Mouse (Mus musculus) liver, embryonic 15.5 days (tissue): ENCODE data around the gene Cdsn. TPM values are rescaled to one million over a fixed set of nuclear protein-coding genes. Genes with fewer than 3 reads are reported as not detected.

ENCODE experiments used
- ATAC-seq: fragments of 200-750 bp; cut with Nextera tagmentation; 2 replicates; pipeline ENCODE4 v1.8.0; 2017; ENCODE audit warnings: moderate number of reproducible peaks, mild to moderate bottlenecking, moderate library complexity; ENCODE audit not compliant: insufficient read depth
- H3K27ac ChIP-seq: fragments of 300-500 bp; sonication (generic); replicated peaks from 2 replicates; pipeline ENCODE4 v1.5.1; 2015; ENCODE audit warnings: mild to moderate bottlenecking, inconsistent platforms
- H3K27me3 ChIP-seq: fragments of 300-500 bp; sonication (generic); 2 replicates; pipeline ENCODE4 v1.6.1; 2015; ENCODE audit warnings: mild to moderate bottlenecking, inconsistent platforms
- H3K36me3 ChIP-seq: fragments of 300-500 bp; sonication (generic); replicated peaks from 2 replicates; pipeline ENCODE4 v1.6.1; 2015; ENCODE audit warnings: moderate library complexity, mild to moderate bottlenecking, inconsistent platforms
- H3K4me1 ChIP-seq: fragments of 300-500 bp; sonication (generic); replicated peaks from 2 replicates; pipeline ENCODE4 v1.6.1; 2015; ENCODE audit warnings: inconsistent platforms
- H3K4me2 ChIP-seq: fragments of 300-500 bp; sonication (generic); 2 replicates; pipeline ENCODE4 v1.6.1; 2015; ENCODE audit warnings: moderate library complexity, mild to moderate bottlenecking, inconsistent platforms
- H3K4me3 ChIP-seq: fragments of 300-500 bp; sonication (generic); replicated peaks from 2 replicates; pipeline ENCODE4 v1.5.1; 2015; ENCODE audit warnings: mild to moderate bottlenecking, inconsistent platforms
- H3K9ac ChIP-seq: fragments of 300-500 bp; sonication (generic); 2 replicates; pipeline ENCODE4 v1.6.1; 2015; ENCODE audit warnings: moderate library complexity, mild to moderate bottlenecking, inconsistent platforms
- H3K9me3 ChIP-seq: fragments of 300-500 bp; sonication (generic); replicated peaks from 2 replicates; pipeline ENCODE4 v1.6.1; 2016; ENCODE audit warnings: inconsistent platforms
- WGBS: fragments of 180-500 bp; shearing (Covaris S2); methylation state at CpG from one replicate; pipeline ENCODE4 v1.1.7; 2015; ENCODE audit warnings: mixed read lengths; ENCODE audit not compliant: insufficient replicate concordance; 5-methylcytosine and 5-hydroxymethylcytosine counted together
- polyA plus RNA-seq: library from polyadenylated mRNA; unstranded; fragments of >200 nt; fragmentation: Nextera tagmentation; extraction: Ambion mirVana; gene quantifications from 2 replicates; pipeline ENCODE4 v1.2.1, GENCODE M21; 2015

Cdsn gene
- polyA plus RNA-seq, 1 experiment from 2014 or later = 0.03 TPM

DNA sequence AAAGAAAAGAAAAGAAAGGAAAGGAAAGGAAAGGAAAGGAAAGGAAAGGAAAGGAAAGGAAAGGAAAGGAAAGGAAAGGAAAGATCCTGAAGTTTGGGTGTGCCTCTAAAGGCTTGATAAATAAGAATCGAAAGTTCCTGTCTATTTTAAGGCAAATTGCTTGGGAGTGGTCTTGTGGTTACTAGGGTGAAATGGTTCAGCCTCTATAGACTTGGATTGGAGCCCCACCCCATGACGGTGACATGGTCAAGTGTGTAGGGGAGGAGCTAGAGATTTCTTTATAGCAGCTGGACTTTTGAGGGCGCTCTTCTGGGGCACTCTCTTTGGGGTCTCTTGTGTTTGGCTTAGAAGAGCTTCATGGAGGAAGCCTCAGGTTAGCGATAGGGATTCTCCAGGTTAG lies 41.9 kb downstream of the Cdsn start:
- Histone ChIP-seq H3K27ac (no peak overlapping the region), H3K4me3 (no peak overlapping the region), H3K9me3 (peaks cover 5% of the 10 kb centered on the region; the same call in 1 of the 2 replicates), H3K9ac (no peak overlapping the region), H3K36me3 (no peaks in the 10 kb centered on the region), H3K4me2 (no peak overlapping the region), H3K27me3 (peaks cover 3% of the 10 kb centered on the region; the same call in 1 of the 2 replicates), H3K4me1 (no peaks in the 10 kb centered on the region)
- ATAC-seq = no peak
- WGBS = 20% methylated on average over 4 of the region's 4 CpGs

GRCm38 (mm10) chr17:35594456-35594855 lies 42.5 kb downstream of the Cdsn start:
- Histone ChIP-seq H3K4me1 (no peaks in the 10 kb centered on the region), H3K9ac (no peak overlapping the region), H3K4me3 (no peak overlapping the region), H3K27me3 (peaks cover 3% of the 10 kb centered on the region; the same call in 1 of the 2 replicates), H3K4me2 (no peak overlapping the region), H3K27ac (no peak overlapping the region), H3K9me3 (peaks cover 5% of the 10 kb centered on the region; the same call in 1 of the 2 replicates), H3K36me3 (no peaks in the 10 kb centered on the region)
- 61% methylated on average over 7 of the region's 7 CpGs for WGBS
- no peak for ATAC-seq

- Histone ChIP-seq H3K4me1 (no peaks in the 10 kb centered on the region), H3K27ac (no peak overlapping the region)
- 67% methylated on average over 3 of the region's 3 CpGs for WGBS
Measured at GRCm38 (mm10) chr17:35597399-35597798, 45.5 kb downstream of the Cdsn start.

GRCm38 (mm10) chr17:35601249-35601648 lies 49.3 kb downstream of the Cdsn start, which contains the start of gene Sfta2:
Gene Sfta2, plus strand, starts transcription at chr17:35601549.
- Histone ChIP-seq H3K27ac (no peak within 1 kb of the TSS), H3K4me3 (no peak within 1 kb of the TSS), H3K27me3 (no peaks in the 10 kb centered on the region), H3K9ac (no peak within 1 kb of the TSS), H3K9me3 (peaks cover 5% of the 10 kb centered on the region; the same call in 1 of the 2 replicates), H3K4me1 (no peaks in the 10 kb centered on the region), H3K36me3 (no peaks in the 10 kb centered on the region), H3K4me2 (no peak within 1 kb of the TSS)
- ATAC-seq = no peak
- WGBS = 48% methylated on average over 2 of the region's 2 CpGs

More at GRCm38 (mm10) chr17:35597399-35597798, 45.5 kb downstream of the Cdsn start:
- no peak overlapping the region for H3K9ac ChIP-seq
- no peaks in the 10 kb centered on the region for H3K36me3 ChIP-seq
- no peak overlapping the region for H3K4me2 ChIP-seq
- no peaks in the 10 kb centered on the region for H3K27me3 ChIP-seq
- ATAC-seq = no peak
- H3K4me3 ChIP-seq = no peak overlapping the region
- peaks cover 5% of the 10 kb centered on the region; the same call in 1 of the 2 replicates for H3K9me3 ChIP-seq

DNA sequence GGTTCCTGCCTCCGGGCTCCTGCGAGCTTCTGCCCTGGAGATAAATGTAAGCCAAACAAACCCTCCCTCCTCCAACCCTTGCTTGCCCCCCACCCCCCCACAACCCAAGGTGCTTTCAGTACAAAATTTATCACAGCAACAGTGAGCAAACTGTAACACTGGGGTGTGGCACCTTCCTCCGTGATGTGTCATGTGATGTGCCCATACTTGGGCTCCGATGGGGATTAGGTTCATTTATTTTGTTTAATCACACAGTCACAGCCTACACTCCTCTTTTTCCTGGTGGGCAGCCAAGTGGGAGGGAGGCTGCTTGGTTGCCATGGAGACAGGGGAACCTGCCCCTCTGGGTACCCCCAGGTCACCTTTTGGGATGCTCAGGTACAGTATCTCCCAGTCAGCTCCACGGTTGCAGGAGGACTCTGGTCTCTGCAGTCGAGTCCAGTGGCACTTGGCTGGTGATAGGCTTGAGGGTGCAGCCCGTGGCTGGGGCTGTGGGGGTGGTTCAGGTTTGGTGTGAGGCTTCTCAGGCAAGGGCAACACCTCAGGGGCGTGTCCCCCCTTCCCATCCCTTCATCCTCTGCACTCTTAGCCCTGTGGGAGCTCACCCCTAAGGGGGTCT lies 49.9 kb downstream of the Cdsn start:
- no peaks in the 10 kb centered on the region for H3K27me3 ChIP-seq
- no peaks in the 10 kb centered on the region for H3K36me3 ChIP-seq
- H3K4me2 ChIP-seq = no peak overlapping the region
- no peak overlapping the region for H3K27ac ChIP-seq
- no peak overlapping the region for H3K4me3 ChIP-seq
- ATAC-seq = no peak
- WGBS = 42% methylated on average over 8 of the region's 8 CpGs
- H3K4me1 ChIP-seq = no peaks in the 10 kb centered on the region
- peaks cover 5% of the 10 kb centered on the region; the same call in 1 of the 2 replicates for H3K9me3 ChIP-seq
- no peak overlapping the region for H3K9ac ChIP-seq

Other genes starting within 250 kb of the Cdsn start
- gene H2-Q1, start 231.7 kb upstream of the Cdsn start, polyA plus RNA-seq = 0.58 and 0.70 TPM in 2 replicates
- 0.94 and 1.4 TPM in 2 replicates for gene H2-Q2, start 209.9 kb upstream of the Cdsn start, polyA plus RNA-seq
- 2.2 and 2.7 TPM in 2 replicates for gene H2-Q4, start 172.5 kb upstream of the Cdsn start, polyA plus RNA-seq
- gene H2-Q6, start 127.3 kb upstream of the Cdsn start, polyA plus RNA-seq = 9.5 and 11.9 TPM in 2 replicates
- 18.4 and 18.7 TPM in 2 replicates for gene H2-Q7, start 113.0 kb upstream of the Cdsn start, polyA plus RNA-seq
- 322 and 403 TPM in 2 replicates for gene H2-Q10, start 82.0 kb upstream of the Cdsn start, polyA plus RNA-seq
- not detected in 2 replicates for gene Pou5f1, start 46.1 kb upstream of the Cdsn start, polyA plus RNA-seq
- 44.6 and 47.9 TPM in 2 replicates for gene Tcf19, start 35.3 kb upstream of the Cdsn start, polyA plus RNA-seq
- 7.4 and 8.7 TPM in 2 replicates for gene Cchcr1, start 35.0 kb upstream of the Cdsn start, polyA plus RNA-seq
- gene Psors1c2, start 18.9 kb upstream of the Cdsn start, polyA plus RNA-seq = 0.14 TPM in 2 replicates
- gene 2300002M23Rik, start 15.3 kb downstream of the Cdsn start, polyA plus RNA-seq = not detected in 2 replicates
- gene Sfta2, start 49.4 kb downstream of the Cdsn start, polyA plus RNA-seq = not detected in 2 replicates
- gene Gm9573, start 74.5 kb downstream of the Cdsn start, polyA plus RNA-seq = not detected in 2 replicates
- gene Mucl3, start 91.6 kb downstream of the Cdsn start, polyA plus RNA-seq = 0.03 and 0.05 TPM in 2 replicates
- gene Vars2, start 115.5 kb downstream of the Cdsn start, polyA plus RNA-seq = 6.1 and 6.5 TPM in 2 replicates
- 21.7 and 25.5 TPM in 2 replicates for gene Gtf2h4, start 121.6 kb downstream of the Cdsn start, polyA plus RNA-seq
- 2.6 and 3.4 TPM in 2 replicates for gene Ddr1, start 152.5 kb downstream of the Cdsn start, polyA plus RNA-seq